ENCODE assay signal across 9 mouse cellular contexts in the genomic region with DNA sequence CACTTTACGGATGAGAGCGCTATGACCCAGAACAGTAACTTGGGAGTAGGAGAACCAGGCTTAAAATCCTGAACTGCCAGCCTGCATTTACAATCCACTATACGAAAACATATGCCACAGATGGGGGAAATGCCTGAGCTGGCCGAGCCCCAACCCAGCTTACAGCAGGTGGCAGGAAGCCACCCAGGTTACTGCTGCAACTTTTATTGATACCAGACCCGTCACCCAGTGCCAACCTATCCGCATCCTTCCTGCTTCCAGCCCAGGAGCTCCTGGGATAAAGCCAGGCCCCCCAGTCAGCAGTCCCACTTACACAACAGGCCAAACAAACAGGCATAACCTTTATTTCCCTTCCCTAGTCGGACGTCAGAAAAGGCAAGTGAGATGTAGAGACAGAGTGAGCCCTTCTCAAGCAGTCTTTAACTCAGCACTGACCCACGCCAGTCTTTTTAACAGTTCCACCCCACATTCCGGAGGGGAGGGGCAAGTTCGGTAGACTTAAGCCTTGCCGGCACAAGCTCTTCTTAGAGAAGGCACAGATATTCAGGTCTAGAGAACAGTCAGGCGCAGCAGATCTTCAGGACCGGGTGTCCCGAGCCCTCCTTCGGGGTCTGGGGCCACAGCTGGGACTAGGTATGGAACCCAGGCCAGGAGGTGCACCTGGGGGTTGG. TPM values are rescaled to one million over a fixed set of nuclear protein-coding genes. Genes with fewer than 3 reads are reported as not detected.
DNase-seq lines count a peak whose midpoint lies in the region; ATAC-seq and TF ChIP-seq lines count a peak whose summit lies in the region.
"Had no signal": no experiment of that assay in that cellular context is flagged by ENCODE, and none has a peak within 500 bp of the region (broad histone marks: within the 10 kb centered on the region; RNA-seq: fewer than 3 reads in every experiment).

No protein-coding gene starts in this region.

- WGBS in heart, embryonic 15.5 days, result 73% methylated on average over 16 of the region's 16 CpGs
- WGBS in forebrain, postnatal 0 days, result 53% methylated on average over 16 of the region's 16 CpGs
- WGBS in midbrain, embryonic 12.5 days, result 76% methylated on average over 16 of the region's 16 CpGs

- no peak overlapping the region for H3K27ac ChIP-seq in heart, embryonic 15.5 days
- no peak overlapping the region for H3K27ac ChIP-seq in forebrain, postnatal 0 days (ENCODE audit: low read depth, low read length)
- H3K27ac ChIP-seq in midbrain, embryonic 12.5 days (replicated peaks), result no peak overlapping the region

- ATAC-seq in heart, embryonic 15.5 days (replicated peaks; ENCODE audit: insufficient number of reproducible peaks, insufficient read depth, low FRiP score, low read depth), result no peak
- ATAC-seq in forebrain, postnatal 0 days, result no peak
- no peak for ATAC-seq in midbrain, embryonic 12.5 days (ENCODE audit: low FRiP score, low read depth)

- TF ChIP-seq CTCF in forebrain, postnatal 0 days (IDR thresholded peaks at IDR 0.05; ENCODE audit: low read depth), result no peak

- peak overlapping the region; percentile 81; the same call in 1 of the 2 replicates for H3K9ac ChIP-seq in heart, embryonic 15.5 days
- H3K9ac ChIP-seq in forebrain, postnatal 0 days, result peak overlapping the region; percentile 77
- H3K9ac ChIP-seq in midbrain, embryonic 12.5 days (replicated peaks), result peak overlapping the region; percentile 83; the same call in 1 of the 2 replicates

- peaks cover 6% of the 10 kb centered on the region for H3K27me3 ChIP-seq in heart, embryonic 15.5 days
- H3K27me3 ChIP-seq in forebrain, postnatal 0 days (ENCODE audit: insufficient read depth, low read length), result no peaks in the 10 kb centered on the region
- H3K27me3 ChIP-seq in midbrain, embryonic 12.5 days, result no peaks in the 10 kb centered on the region

- H3K4me2 ChIP-seq in heart, embryonic 15.5 days, result peak overlapping the region; percentile 84
- peak overlapping the region; percentile 91 for H3K4me2 ChIP-seq in forebrain, postnatal 0 days (ENCODE audit: low read depth)
- H3K4me2 ChIP-seq in midbrain, embryonic 12.5 days (replicated peaks), result peak overlapping the region; percentile 91

- peaks cover 24% of the 10 kb centered on the region for H3K4me1 ChIP-seq in heart, embryonic 15.5 days (replicated peaks)
- H3K4me1 ChIP-seq in forebrain, postnatal 0 days (ENCODE audit: insufficient read depth), result peaks cover 22% of the 10 kb centered on the region
- H3K4me1 ChIP-seq in midbrain, embryonic 12.5 days, result peaks cover 49% of the 10 kb centered on the region

- H3K36me3 ChIP-seq in heart, embryonic 15.5 days, result peaks cover 6% of the 10 kb centered on the region; the same call in 1 of the 2 replicates
- peaks cover 6% of the 10 kb centered on the region; the same call in 1 of the 2 replicates for H3K36me3 ChIP-seq in forebrain, postnatal 0 days (ENCODE audit: insufficient read depth)
- peaks cover 19% of the 10 kb centered on the region for H3K36me3 ChIP-seq in midbrain, embryonic 12.5 days

- peak overlapping the region; percentile 77 for H3K4me3 ChIP-seq in heart, embryonic 15.5 days
- H3K4me3 ChIP-seq in forebrain, postnatal 0 days (ENCODE audit: low read depth, low read length), result peak overlapping the region; percentile 57
- peak overlapping the region; percentile 72 for H3K4me3 ChIP-seq in midbrain, embryonic 12.5 days

- no peaks in the 10 kb centered on the region for H3K9me3 ChIP-seq in heart, embryonic 15.5 days (replicated peaks)
- H3K9me3 ChIP-seq in forebrain, postnatal 0 days (ENCODE audit: low read length), result no peaks in the 10 kb centered on the region
- no peaks in the 10 kb centered on the region for H3K9me3 ChIP-seq in midbrain, embryonic 12.5 days

- no peak for DNase-seq in heart, adult 18-20 months
- DNase-seq in ZHBTc4 (ENCODE audit: low read depth, low spot score), result peak; percentile 83
- no peak for DNase-seq in forebrain, postnatal 0 days
- DNase-seq in embryo, embryonic 9.5 days (ENCODE audit: extremely low spot score), result no peak
- DNase-seq in adrenal gland, postnatal 10 days, result no peak
- no peak for DNase-seq in gastrocnemius, postnatal 25 days

RNA-seq across cellular contexts. Expression of a gene that starts 1.5 kb away (rescaled TPM):
- 42.7 and 47.4 TPM in 2 replicates for polyA plus RNA-seq in heart, embryonic 15.5 days (2015; fragmentation: Nextera tagmentation; extraction: Ambion mirVana)
- total RNA-seq in heart, adult 18-20 months (2021), result 10 to 100 TPM; 35.0 to 37.3 TPM
- 36.3 and 44.4 TPM in 2 replicates for total RNA-seq in forebrain, postnatal 0 days (2014; rRNA removed)
- 43.0 and 52.0 TPM in 2 replicates for polyA plus RNA-seq in forebrain, postnatal 0 days (2015; fragmentation: Nextera tagmentation; extraction: Ambion mirVana)
- polyA plus RNA-seq in midbrain, embryonic 12.5 days (2016; fragmentation: Nextera tagmentation; extraction: Ambion mirVana), result 68.7 and 69.3 TPM in 2 replicates
- total RNA-seq in adrenal gland, postnatal 10 days (2021), result 10 to 100 TPM; 36.2 to 39.0 TPM
- 10 to 100 TPM; 43.2 to 46.9 TPM for total RNA-seq in gastrocnemius, postnatal 25 days (2021)

RNA-seq across cellular contexts. Expression of a gene that starts 11.1 kb away (rescaled TPM):
- 122 and 125 TPM in 2 replicates for polyA plus RNA-seq in heart, embryonic 15.5 days (2015; fragmentation: Nextera tagmentation; extraction: Ambion mirVana)
- total RNA-seq in heart, adult 18-20 months (2021), result 10 to 100 TPM; 70.4 to 79.1 TPM
- total RNA-seq in forebrain, postnatal 0 days (2014; rRNA removed), result 184 and 251 TPM in 2 replicates
- 378 and 438 TPM in 2 replicates for polyA plus RNA-seq in forebrain, postnatal 0 days (2015; fragmentation: Nextera tagmentation; extraction: Ambion mirVana)
- polyA plus RNA-seq in midbrain, embryonic 12.5 days (2016; fragmentation: Nextera tagmentation; extraction: Ambion mirVana), result 184 and 185 TPM in 2 replicates
- 100 to 1,000 TPM; 100 to 104 TPM for total RNA-seq in adrenal gland, postnatal 10 days (2021)
- 10 to 100 TPM; 38.5 to 40.6 TPM for total RNA-seq in gastrocnemius, postnatal 25 days (2021)

RNA-seq across cellular contexts. Expression of a gene that starts 12.1 kb away (rescaled TPM):
- polyA plus RNA-seq in heart, embryonic 15.5 days (2015; fragmentation: Nextera tagmentation; extraction: Ambion mirVana), result 130 and 164 TPM in 2 replicates
- total RNA-seq in heart, adult 18-20 months (2021), result 100 to 1,000 TPM; 105 TPM
- total RNA-seq in forebrain, postnatal 0 days (2014; rRNA removed), result 16.8 and 17.2 TPM in 2 replicates
- polyA plus RNA-seq in forebrain, postnatal 0 days (2015; fragmentation: Nextera tagmentation; extraction: Ambion mirVana), result 29.1 and 31.2 TPM in 2 replicates
- polyA plus RNA-seq in midbrain, embryonic 12.5 days (2016; fragmentation: Nextera tagmentation; extraction: Ambion mirVana), result 63.1 and 76.5 TPM in 2 replicates
- total RNA-seq in adrenal gland, postnatal 10 days (2021), result 10 to 100 TPM; 61.0 to 68.2 TPM
- total RNA-seq in gastrocnemius, postnatal 25 days (2021), result 10 to 100 TPM; 37.2 to 42.1 TPM

RNA-seq across cellular contexts. Expression of a gene that starts 15.0 kb away (rescaled TPM):
- polyA plus RNA-seq in heart, embryonic 15.5 days (2015; fragmentation: Nextera tagmentation; extraction: Ambion mirVana), result 2.0 and 3.9 TPM in 2 replicates
- total RNA-seq in heart, adult 18-20 months (2021), result 1 to 10 TPM; 3.3 to 4.4 TPM
- total RNA-seq in forebrain, postnatal 0 days (2014; rRNA removed), result 24.7 and 25.9 TPM in 2 replicates
- 13.6 and 14.2 TPM in 2 replicates for polyA plus RNA-seq in forebrain, postnatal 0 days (2015; fragmentation: Nextera tagmentation; extraction: Ambion mirVana)
- polyA plus RNA-seq in midbrain, embryonic 12.5 days (2016; fragmentation: Nextera tagmentation; extraction: Ambion mirVana), result 35.0 and 43.5 TPM in 2 replicates
- total RNA-seq in adrenal gland, postnatal 10 days (2021), result 10 to 100 TPM; 53.0 to 67.0 TPM
- 10 to 100 TPM; 33.5 to 34.7 TPM for total RNA-seq in gastrocnemius, postnatal 25 days (2021)

RNA-seq across cellular contexts. Expression of a gene that starts 19.1 kb away (rescaled TPM):
- polyA plus RNA-seq in heart, embryonic 15.5 days (2015; fragmentation: Nextera tagmentation; extraction: Ambion mirVana), result not detected in 2 replicates
- not detected for total RNA-seq in heart, adult 18-20 months (2021)
- total RNA-seq in forebrain, postnatal 0 days (2014; rRNA removed), result not detected in 2 replicates
- polyA plus RNA-seq in forebrain, postnatal 0 days (2015; fragmentation: Nextera tagmentation; extraction: Ambion mirVana), result 0.14 and 0.15 TPM in 2 replicates
- 0.26 and 0.54 TPM in 2 replicates for polyA plus RNA-seq in midbrain, embryonic 12.5 days (2016; fragmentation: Nextera tagmentation; extraction: Ambion mirVana)
- total RNA-seq in adrenal gland, postnatal 10 days (2021), result not detected
- total RNA-seq in gastrocnemius, postnatal 25 days (2021), result not detected
- total RNA-seq: layer of hippocampus, adult 8-10 months had no signal
